Mouse (Mus musculus): ENCODE measurements around the gene Afmid. TPM values are rescaled to one million over a fixed set of nuclear protein-coding genes. Genes with fewer than 3 reads are reported as not detected.
A peak's percentile ranks its signal among the peaks of the same experiment; 100 is the strongest.

The Afmid gene
- polyA plus RNA-seq, 1 experiment = 17.7 TPM

GRCm38 (mm10) chr11:117857462-117857861 lies 31.7 kb downstream of the Afmid start:
- peaks cover 36% of the 10 kb centered on the region; the same call in 1 of the 2 replicates for H3K36me3 ChIP-seq (ENCODE audit: control insufficient read depth, insufficient read depth, low read length)
- DNase-seq = no peak
- no peak overlapping the region for H3K27ac ChIP-seq (ENCODE audit: control insufficient read depth, insufficient read depth, low read length)
- no peaks in the 10 kb centered on the region; the same call in 1 of the 2 replicates for H3K27me3 ChIP-seq (ENCODE audit: control insufficient read depth, insufficient read depth, low read length)
- no peak overlapping the region for H3K4me3 ChIP-seq (ENCODE audit: control insufficient read depth, insufficient read depth, low read length)
- peaks cover 4% of the 10 kb centered on the region; the same call in 1 of the 2 replicates for H3K4me1 ChIP-seq (replicated peaks; ENCODE audit: control insufficient read depth, insufficient read depth, low read length)
- 94% methylated on average over 10 of the region's 10 CpGs for WGBS
- TF ChIP-seq POLR2A (IDR thresholded peaks at IDR 0.05; ENCODE audit: control insufficient read depth, extremely low read depth, insufficient read depth, low read length, poor library complexity) = no peak
- TF ChIP-seq CTCF (IDR thresholded peaks at IDR 0.05; ENCODE audit: borderline replicate concordance, control insufficient read depth, extremely low read depth, insufficient read depth, low read length, poor library complexity) = no peak

- H3K36me3 ChIP-seq (ENCODE audit: control insufficient read depth, insufficient read depth, low read length) = peaks cover 32% of the 10 kb centered on the region; the same call in 1 of the 2 replicates
- H3K27me3 ChIP-seq (ENCODE audit: control insufficient read depth, insufficient read depth, low read length) = no peaks in the 10 kb centered on the region; the same call in 1 of the 2 replicates
- DNase-seq = no peak
- peaks cover 4% of the 10 kb centered on the region; the same call in 1 of the 2 replicates for H3K4me1 ChIP-seq (replicated peaks; ENCODE audit: control insufficient read depth, insufficient read depth, low read length)
- WGBS = 85% methylated on average over 3 of the region's 3 CpGs
- TF ChIP-seq CTCF (IDR thresholded peaks at IDR 0.05; ENCODE audit: borderline replicate concordance, control insufficient read depth, extremely low read depth, insufficient read depth, low read length, poor library complexity) (no peak), POLR2A (IDR thresholded peaks at IDR 0.05; ENCODE audit: control insufficient read depth, extremely low read depth, insufficient read depth, low read length, poor library complexity) (no peak)
- H3K4me3 ChIP-seq (ENCODE audit: control insufficient read depth, insufficient read depth, low read length) = no peak overlapping the region
- no peak overlapping the region for H3K27ac ChIP-seq (ENCODE audit: control insufficient read depth, insufficient read depth, low read length)
Measured at GRCm38 (mm10) chr11:117858392-117858791, 32.7 kb downstream of the Afmid start.

GRCm38 (mm10) chr11:117860601-117861000 lies 34.9 kb downstream of the Afmid start, which contains the start of gene Tmem235:
Gene Tmem235 (plus strand): TSS chr11:117860752.
- Histone ChIP-seq H3K4me1 (replicated peaks; ENCODE audit: control insufficient read depth, insufficient read depth, low read length) (peaks cover 4% of the 10 kb centered on the region; the same call in 1 of the 2 replicates), H3K27me3 (ENCODE audit: control insufficient read depth, insufficient read depth, low read length) (no peaks in the 10 kb centered on the region; the same call in 1 of the 2 replicates), H3K36me3 (ENCODE audit: control insufficient read depth, insufficient read depth, low read length) (peaks cover 17% of the 10 kb centered on the region; the same call in 1 of the 2 replicates), H3K27ac (ENCODE audit: control insufficient read depth, insufficient read depth, low read length) (no peak within 1 kb of the TSS), H3K4me3 (ENCODE audit: control insufficient read depth, insufficient read depth, low read length) (no peak within 1 kb of the TSS)
- DNase-seq = peak; percentile 37
- TF ChIP-seq POLR2A (IDR thresholded peaks at IDR 0.05; ENCODE audit: control insufficient read depth, extremely low read depth, insufficient read depth, low read length, poor library complexity) (no peak), CTCF (IDR thresholded peaks at IDR 0.05; ENCODE audit: borderline replicate concordance, control insufficient read depth, extremely low read depth, insufficient read depth, low read length, poor library complexity) (no peak)
- 7% methylated on average over 23 of the region's 23 CpGs for WGBS

GRCm38 (mm10) chr11:117863174-117863856 lies 37.6 kb downstream of the Afmid start:
- no peak for TF ChIP-seq POLR2A (IDR thresholded peaks at IDR 0.05; ENCODE audit: control insufficient read depth, extremely low read depth, insufficient read depth, low read length, poor library complexity)
- no peak for TF ChIP-seq CTCF (IDR thresholded peaks at IDR 0.05; ENCODE audit: borderline replicate concordance, control insufficient read depth, extremely low read depth, insufficient read depth, low read length, poor library complexity)
- WGBS = 83% methylated on average over 11 of the region's 11 CpGs
- no peak overlapping the region for H3K4me3 ChIP-seq (ENCODE audit: control insufficient read depth, insufficient read depth, low read length)
- H3K36me3 ChIP-seq (ENCODE audit: control insufficient read depth, insufficient read depth, low read length) = no peaks in the 10 kb centered on the region
- H3K27ac ChIP-seq (ENCODE audit: control insufficient read depth, insufficient read depth, low read length) = no peak overlapping the region
- DNase-seq = no peak
- H3K4me1 ChIP-seq (replicated peaks; ENCODE audit: control insufficient read depth, insufficient read depth, low read length) = peaks cover 4% of the 10 kb centered on the region; the same call in 1 of the 2 replicates
- H3K27me3 ChIP-seq (ENCODE audit: control insufficient read depth, insufficient read depth, low read length) = no peaks in the 10 kb centered on the region; the same call in 1 of the 2 replicates

DNA sequence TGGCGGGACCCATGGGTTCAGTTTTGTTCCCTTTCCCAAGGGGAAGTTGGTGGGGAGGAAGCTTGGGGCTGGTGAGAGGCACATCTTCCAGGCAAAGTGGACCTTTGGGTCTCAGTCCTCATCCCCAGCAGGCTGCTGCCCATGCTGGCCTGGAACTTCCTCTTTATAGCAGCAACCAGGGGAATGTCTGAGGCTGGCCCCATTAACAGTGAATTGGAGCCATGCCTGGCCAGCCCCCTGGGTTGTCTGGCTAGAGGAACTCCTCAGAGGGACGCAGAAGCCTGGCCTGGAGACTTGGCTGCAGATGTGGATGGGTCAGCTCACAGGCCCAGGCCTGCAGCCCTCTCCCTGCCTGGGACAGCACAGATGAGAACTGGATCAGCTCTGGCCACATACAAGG lies 39.1 kb downstream of the Afmid start:
- WGBS = 59% methylated on average over 2 of the region's 2 CpGs
- no peaks in the 10 kb centered on the region; the same call in 1 of the 2 replicates for H3K27me3 ChIP-seq (ENCODE audit: control insufficient read depth, insufficient read depth, low read length)
- TF ChIP-seq CTCF (IDR thresholded peaks at IDR 0.05; ENCODE audit: borderline replicate concordance, control insufficient read depth, extremely low read depth, insufficient read depth, low read length, poor library complexity) = no peak
- TF ChIP-seq POLR2A (IDR thresholded peaks at IDR 0.05; ENCODE audit: control insufficient read depth, extremely low read depth, insufficient read depth, low read length, poor library complexity) = no peak
- DNase-seq = no peak
- H3K4me1 ChIP-seq (replicated peaks; ENCODE audit: control insufficient read depth, insufficient read depth, low read length) = peaks cover 4% of the 10 kb centered on the region; the same call in 1 of the 2 replicates
- H3K27ac ChIP-seq (ENCODE audit: control insufficient read depth, insufficient read depth, low read length) = no peak overlapping the region
- no peak overlapping the region for H3K4me3 ChIP-seq (ENCODE audit: control insufficient read depth, insufficient read depth, low read length)
- H3K36me3 ChIP-seq (ENCODE audit: control insufficient read depth, insufficient read depth, low read length) = no peaks in the 10 kb centered on the region

GRCm38 (mm10) chr11:117865988-117866387 lies 40.3 kb downstream of the Afmid start:
- Histone ChIP-seq H3K4me1 (replicated peaks; ENCODE audit: control insufficient read depth, insufficient read depth, low read length) (peaks cover 5% of the 10 kb centered on the region), H3K27ac (ENCODE audit: control insufficient read depth, insufficient read depth, low read length) (no peak overlapping the region), H3K36me3 (ENCODE audit: control insufficient read depth, insufficient read depth, low read length) (no peaks in the 10 kb centered on the region), H3K4me3 (ENCODE audit: control insufficient read depth, insufficient read depth, low read length) (no peak overlapping the region), H3K27me3 (ENCODE audit: control insufficient read depth, insufficient read depth, low read length) (no peaks in the 10 kb centered on the region)
- WGBS = 90% methylated on average over 6 of the region's 6 CpGs
- DNase-seq = no peak
- TF ChIP-seq CTCF (IDR thresholded peaks at IDR 0.05; ENCODE audit: borderline replicate concordance, control insufficient read depth, extremely low read depth, insufficient read depth, low read length, poor library complexity) (no peak), POLR2A (IDR thresholded peaks at IDR 0.05; ENCODE audit: control insufficient read depth, extremely low read depth, insufficient read depth, low read length, poor library complexity) (no peak)
